Mouse (Mus musculus) kidney, adult 2 months (tissue): Measurements from ENCODE around the gene Itgb7.

Experiments
- CTCF ChIP-seq: fragments of 200-500 bp; conservative IDR thresholded peaks from 2 replicates; pipeline ENCODE4 v1.5.1; 2011; ENCODE audit warnings: low read depth, mild to moderate bottlenecking, control low read depth, low read length, moderate library complexity, mixed read lengths; ENCODE audit not compliant: insufficient read depth, insufficient read length
- POLR2A ChIP-seq: fragments of 200-500 bp; IDR thresholded peaks from one replicate; pipeline ENCODE4 v1.6.1; 2011; ENCODE audit warnings: low read depth, low read length, control low read depth

- TF ChIP-seq POLR2A, result no peak
- no peak for TF ChIP-seq CTCF
Observed at GRCm38 (mm10) chr15:102255547-102256255, 24.0 kb upstream of the Itgb7 start.
